Mouse (Mus musculus) lung, embryonic 14.5 days (tissue): ENCODE results near the gene Gm9887. TPM values are rescaled to one million over a fixed set of nuclear protein-coding genes. Genes with fewer than 3 reads are reported as not detected.
"Not testable (repeated sequence)": the region's sequence is repeated elsewhere in the genome, so short reads cannot be mapped to it uniquely, and the experiment has no call there.

Source experiments
- ATAC-seq: fragments of 200-750 bp; cut with Nextera tagmentation; 2 replicates; pipeline ENCODE4 v1.8.0; 2017; ENCODE audit warnings: mild to moderate bottlenecking, moderate TSS enrichment, moderate library complexity; ENCODE audit not compliant: insufficient read depth
- DNase-seq: peaks from one replicate; pipeline ENCODE4 v3.0.0-alpha.2; 2015
- H3K27ac ChIP-seq: fragments of 300-500 bp; sonication (generic); 2 replicates; pipeline ENCODE4 v1.5.1; 2014; ENCODE audit warnings: low read depth, mild to moderate bottlenecking, moderate library complexity
- H3K27me3 ChIP-seq: fragments of 300-500 bp; sonication (generic); 2 replicates; pipeline ENCODE4 v1.6.1; 2014; ENCODE audit warnings: low read length, control low read depth; ENCODE audit not compliant: insufficient read depth
- H3K36me3 ChIP-seq: fragments of 300-500 bp; sonication (generic); 2 replicates; pipeline ENCODE4 v1.6.1; 2014; ENCODE audit warnings: control low read depth; ENCODE audit not compliant: insufficient read depth
- H3K4me1 ChIP-seq: fragments of 300-500 bp; sonication (generic); 2 replicates; pipeline ENCODE4 v1.6.1; 2014; ENCODE audit warnings: antibody characterized with exemption, control low read depth; ENCODE audit not compliant: insufficient read depth
- H3K4me2 ChIP-seq: fragments of 300-500 bp; sonication (generic); 2 replicates; pipeline ENCODE4 v1.6.1; 2014; ENCODE audit warnings: mild to moderate bottlenecking
- H3K4me3 ChIP-seq: fragments of 300-500 bp; sonication (generic); 2 replicates; pipeline ENCODE4 v1.5.1; 2014; ENCODE audit warnings: low read depth, low read length
- H3K9ac ChIP-seq: fragments of 300-500 bp; sonication (generic); 2 replicates; pipeline ENCODE4 v1.6.1; 2014
- H3K9me3 ChIP-seq: fragments of 300-500 bp; sonication (generic); 2 replicates; pipeline ENCODE4 v1.6.1; 2016; ENCODE audit warnings: low read depth, low read length, control low read depth
- CTCF ChIP-seq: IDR thresholded peaks from 2 replicates; pipeline ENCODE4 v1.5.1; 2016; ENCODE audit warnings: antibody characterized with exemption, low read depth
- WGBS: fragments of 180-500 bp; shearing (Covaris S2); extraction: QIAGEN DNeasy Blood & Tissue Kit; methylation state at CpG from one replicate; pipeline ENCODE4 v1.1.7; 2014; 5-methylcytosine and 5-hydroxymethylcytosine counted together
- polyA plus RNA-seq: library from polyadenylated mRNA; unstranded; fragments of >200 nt; fragmentation: Nextera tagmentation; extraction: Ambion mirVana; gene quantifications from 2 replicates; pipeline ENCODE4 v1.2.1, GENCODE M21; 2014

The Gm9887 gene
- polyA plus RNA-seq, 1 experiment from 2014 or later: 2.2 TPM

DNA sequence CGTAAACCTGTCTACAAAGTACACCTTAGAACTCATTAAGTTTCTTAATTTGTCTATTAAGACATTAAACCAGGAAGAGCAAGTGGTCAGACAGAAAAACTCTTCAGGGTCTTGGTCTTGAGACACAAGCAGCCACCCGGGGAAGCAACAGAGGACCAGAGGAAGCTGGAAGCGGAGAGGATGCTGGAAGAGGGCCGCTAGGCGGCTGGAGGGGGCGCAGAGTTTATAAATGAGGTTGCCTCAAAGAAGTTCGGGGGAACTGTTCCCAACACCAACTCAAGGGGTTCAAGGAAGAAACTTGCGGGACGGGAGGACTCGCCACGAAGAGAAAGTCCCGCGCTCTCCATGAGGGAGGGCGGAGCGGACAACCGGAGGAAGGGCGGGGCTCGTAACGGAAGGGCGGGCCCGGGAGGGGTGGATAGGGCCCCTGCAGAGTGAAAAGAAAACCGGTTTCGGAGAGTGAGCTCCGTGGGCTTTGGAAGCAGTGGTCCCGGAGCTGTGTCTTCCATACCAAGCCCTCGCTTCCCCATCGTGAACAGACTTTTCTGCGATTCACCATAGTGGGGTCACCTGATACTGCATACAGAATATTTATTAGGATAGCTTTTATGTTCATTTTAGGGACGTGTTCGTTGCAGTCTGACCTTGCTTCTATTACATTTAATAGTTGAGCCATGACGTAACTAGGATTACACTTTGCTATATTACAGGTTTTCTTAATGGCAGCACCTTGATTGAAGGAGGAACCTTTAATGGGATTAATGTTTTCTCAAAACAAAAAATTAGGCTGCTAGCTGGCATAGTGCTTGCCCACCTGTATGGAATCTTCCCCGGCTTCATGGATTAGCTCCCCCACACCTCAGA is 8.1 kb downstream of the Gm9887 start:
- 3% methylated on average over 32 of the region's 32 CpGs for WGBS
- H3K9ac ChIP-seq: peak overlapping the region; percentile 66

DNA sequence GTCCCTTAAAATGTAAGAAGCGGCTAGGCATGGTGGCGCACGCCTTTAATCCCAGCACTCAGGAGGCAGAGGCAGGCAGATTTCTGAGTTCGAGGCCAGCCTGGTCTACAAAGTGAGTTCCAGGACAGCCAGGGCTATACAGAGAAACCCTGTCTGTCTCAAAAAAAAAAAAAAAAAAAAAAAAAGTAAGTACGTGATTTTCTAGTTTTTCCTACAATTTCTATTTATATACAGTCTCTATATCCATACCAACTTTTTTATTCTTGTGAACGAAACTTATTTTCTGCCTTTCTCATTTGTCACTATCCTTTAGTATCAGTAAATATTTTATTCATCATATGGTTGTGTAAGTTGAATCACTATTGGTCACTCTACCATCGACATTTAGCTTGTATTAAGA is 9.1 kb downstream of the Gm9887 start:
- WGBS: 95% methylated on average over 7 of the region's 7 CpGs
- not testable (repeated sequence) for H3K27ac ChIP-seq, ATAC-seq

More for the DNA sequence above, 8.1 kb downstream of the Gm9887 start:
- Histone ChIP-seq H3K36me3 (no peaks in the 10 kb centered on the region), H3K9me3 (no peaks in the 10 kb centered on the region), H3K27ac (peak overlapping the region; percentile 87), H3K4me2 (peak overlapping the region; percentile 67), H3K4me3 (peak overlapping the region; percentile 53), H3K4me1 (peaks cover 8% of the 10 kb centered on the region), H3K27me3 (no peaks in the 10 kb centered on the region)
- TF ChIP-seq CTCF: peak; percentile 27
- DNase-seq (peak; percentile 85), ATAC-seq (peak; percentile 32; the same call in 1 of the 2 replicates)

DNA sequence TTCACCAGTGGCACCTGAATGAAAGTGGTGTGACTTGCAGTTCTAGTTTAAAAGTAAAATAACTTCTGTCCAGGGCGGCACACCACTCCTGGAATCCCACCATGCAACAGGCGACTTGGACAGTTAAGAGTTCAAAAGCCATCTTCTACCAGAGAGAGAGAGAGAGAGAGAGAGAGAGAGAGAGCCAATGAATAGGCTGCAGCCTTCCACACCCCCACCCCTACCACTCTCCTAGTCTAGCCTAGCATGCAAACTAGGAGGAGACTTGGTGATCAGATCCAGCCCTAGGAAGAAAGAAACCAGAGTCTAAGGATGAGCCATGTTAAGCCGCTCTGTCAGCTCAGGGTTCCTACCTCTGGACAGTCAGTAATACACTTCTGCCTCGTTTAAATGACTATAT is 9.9 kb downstream of the Gm9887 start:
- ATAC-seq (no peak), DNase-seq (no peak)
- Histone ChIP-seq H3K9ac (peak overlapping the region; percentile 68; the same call in 1 of the 2 replicates), H3K4me1 (peaks cover 8% of the 10 kb centered on the region), H3K27me3 (no peaks in the 10 kb centered on the region), H3K27ac (peak overlapping the region; percentile 98), H3K4me3 (peak overlapping the region; percentile 51; the same call in 1 of the 2 replicates), H3K4me2 (peak overlapping the region; percentile 88), H3K9me3 (no peaks in the 10 kb centered on the region), H3K36me3 (no peaks in the 10 kb centered on the region)
- no peak for TF ChIP-seq CTCF
- 49% methylated on average over 4 of the region's 4 CpGs for WGBS

More for the DNA sequence above, 9.1 kb downstream of the Gm9887 start:
- H3K4me1 ChIP-seq, H3K4me3 ChIP-seq, H3K4me2 ChIP-seq, H3K27me3 ChIP-seq, H3K9ac ChIP-seq, DNase-seq, H3K9me3 ChIP-seq, H3K36me3 ChIP-seq: not testable (repeated sequence)

DNA sequence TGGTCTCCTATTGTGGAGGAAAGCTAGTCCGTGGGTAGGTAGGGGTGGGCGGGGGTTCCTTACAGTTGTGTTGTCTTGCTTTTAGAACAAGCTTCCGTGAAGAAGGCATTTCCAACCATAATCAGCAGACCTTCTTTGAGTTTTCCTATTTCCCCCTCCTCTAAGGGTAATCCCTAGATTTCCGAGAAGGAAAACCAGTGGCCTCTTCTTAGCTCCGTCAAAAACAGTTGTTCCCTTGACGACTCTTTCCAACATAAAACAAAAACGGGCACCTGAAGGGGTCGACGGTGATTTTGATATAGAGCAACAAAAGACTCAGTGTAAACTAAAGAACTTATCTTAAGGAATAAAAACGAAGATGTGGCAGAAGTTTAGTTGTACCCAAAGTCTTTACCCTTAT is 10.3 kb downstream of the Gm9887 start:
- Histone ChIP-seq H3K27ac (peak overlapping the region; percentile 98), H3K4me2 (peak overlapping the region; percentile 88), H3K9me3 (no peaks in the 10 kb centered on the region), H3K9ac (peak overlapping the region; percentile 68), H3K4me3 (peak overlapping the region; percentile 51), H3K36me3 (no peaks in the 10 kb centered on the region), H3K4me1 (peaks cover 8% of the 10 kb centered on the region), H3K27me3 (no peaks in the 10 kb centered on the region)
- DNase-seq: no peak
- no peak for ATAC-seq
- no peak for TF ChIP-seq CTCF
- WGBS: 9% methylated on average over 10 of the region's 10 CpGs

DNA sequence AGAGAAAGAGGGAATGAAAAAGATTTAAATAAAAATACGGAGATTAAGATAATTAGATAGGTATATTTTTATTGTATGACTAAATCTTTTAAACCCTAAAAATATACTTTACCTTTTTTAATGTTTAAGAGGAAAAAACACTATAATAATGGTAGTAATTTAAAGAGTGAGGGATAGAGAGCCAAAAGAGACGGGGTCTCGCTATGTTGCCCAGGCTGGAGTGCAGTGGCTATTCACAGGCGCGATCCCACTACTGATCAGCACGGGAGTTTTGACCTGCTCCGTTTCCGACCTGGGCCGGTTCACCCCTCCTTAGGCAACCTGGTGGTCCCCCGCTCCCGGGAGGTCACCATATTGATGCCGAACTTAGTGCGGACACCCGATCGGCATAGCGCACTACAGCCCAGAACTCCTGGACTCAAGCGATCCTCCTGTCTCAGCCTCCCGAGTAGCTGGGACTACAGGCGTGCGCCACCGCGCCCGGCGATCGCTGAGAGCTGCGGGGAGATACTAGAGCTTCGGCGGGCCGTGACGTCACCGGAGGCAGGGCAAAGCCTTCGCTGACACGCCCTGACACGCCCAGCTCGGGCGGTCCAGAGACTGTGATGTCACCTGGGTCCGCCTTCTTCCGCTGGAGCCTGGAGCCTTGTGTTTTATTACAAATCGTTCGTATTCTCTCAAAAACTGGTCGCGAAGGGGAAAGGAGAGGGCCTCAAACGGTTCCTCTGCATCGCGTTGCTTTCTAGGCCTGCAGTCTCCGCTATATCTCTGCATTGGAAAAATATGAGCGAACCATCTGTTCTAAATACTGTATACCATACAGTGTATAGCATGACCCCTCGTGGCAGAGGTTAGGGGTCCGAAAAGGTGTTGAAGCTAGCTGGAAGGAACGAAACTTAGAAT is 11.0 kb downstream of the Gm9887 start:
- under 1% methylated on average over 39 of the region's 50 CpGs for WGBS
- H3K4me1 ChIP-seq, H3K36me3 ChIP-seq, H3K27me3 ChIP-seq, H3K9me3 ChIP-seq: not testable (repeated sequence)
- Histone ChIP-seq H3K27ac (peak overlapping the region; percentile 98), H3K9ac (peak overlapping the region; percentile 68), H3K4me2 (peak overlapping the region; percentile 88), H3K4me3 (peak overlapping the region; percentile 51)
- DNase-seq: peak; percentile 99
- ATAC-seq: peak; percentile 94

DNA sequence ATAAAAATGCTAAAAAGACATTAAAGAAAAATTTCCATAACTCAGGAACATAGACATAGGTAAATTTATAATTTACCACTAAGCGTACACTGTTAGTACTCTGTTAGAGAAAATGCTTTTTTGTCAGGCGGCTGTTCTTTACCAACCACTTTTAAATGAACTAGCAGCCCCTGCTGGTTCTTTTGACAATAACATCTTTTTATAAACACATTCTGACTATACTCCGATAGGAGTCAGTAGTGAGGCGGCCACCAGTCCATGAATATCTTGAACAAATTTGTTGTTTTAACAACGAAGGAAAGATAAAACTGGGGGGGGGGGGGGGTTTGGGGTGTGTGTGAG is 11.6 kb downstream of the Gm9887 start:
- H3K9me3 ChIP-seq: no peaks in the 10 kb centered on the region
- H3K36me3 ChIP-seq: no peaks in the 10 kb centered on the region
- 0 out of 2 replicates have a peak, but pooled peaks have one; percentile 0 for ATAC-seq
- peaks cover 11% of the 10 kb centered on the region for H3K4me1 ChIP-seq
- H3K27ac ChIP-seq: no peak overlapping the region
- H3K4me3 ChIP-seq: no peak overlapping the region
- H3K4me2 ChIP-seq: no peak overlapping the region
- no peak overlapping the region for H3K9ac ChIP-seq
- peak; percentile 86 for TF ChIP-seq CTCF
- 17% methylated on average over 5 of the region's 5 CpGs for WGBS
- peak; percentile 84 for DNase-seq
- H3K27me3 ChIP-seq: no peaks in the 10 kb centered on the region

DNA sequence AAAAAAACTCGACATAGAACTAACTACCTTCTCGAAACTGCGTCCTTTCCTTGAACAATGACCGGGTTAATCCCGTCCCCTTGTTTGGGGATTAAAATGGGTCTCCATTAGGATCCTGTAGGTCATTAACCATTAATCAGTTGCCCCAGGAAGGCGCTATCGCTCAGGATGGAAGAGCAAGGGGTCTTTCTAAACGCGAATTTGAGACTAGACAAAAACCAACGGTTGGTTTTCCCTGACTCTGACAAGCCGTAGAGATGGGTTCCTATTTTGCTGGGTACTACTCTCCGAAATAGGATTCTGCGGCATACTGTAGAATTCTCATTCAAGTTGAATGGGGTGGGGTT is 15.0 kb downstream of the Gm9887 start:
- TF ChIP-seq CTCF: no peak
- no peak for ATAC-seq
- H3K36me3 ChIP-seq: peaks cover 26% of the 10 kb centered on the region
- no peak for DNase-seq
- H3K9me3 ChIP-seq: no peaks in the 10 kb centered on the region
- H3K4me2 ChIP-seq: peak overlapping the region; percentile 78
- peak overlapping the region; percentile 69 for H3K27ac ChIP-seq
- H3K9ac ChIP-seq: peak overlapping the region; percentile 87
- 8% methylated on average over 13 of the region's 13 CpGs for WGBS
- peak overlapping the region; percentile 88 for H3K4me3 ChIP-seq
- no peaks in the 10 kb centered on the region for H3K27me3 ChIP-seq
- peaks cover 8% of the 10 kb centered on the region for H3K4me1 ChIP-seq
